Mouse (Mus musculus) layer of hippocampus, postnatal 14 days (tissue): ENCODE data around the gene Cdc6. TPM values are rescaled to one million over a fixed set of nuclear protein-coding genes. Genes with fewer than 3 reads are reported as not detected.
"Not testable (repeated sequence)": the region's sequence is repeated elsewhere in the genome, so short reads cannot be mapped to it uniquely, and the experiment has no call there.

Experiments
- DNase-seq, 2 experiments: peaks; one replicate each; pipeline ENCODE4 v3.0.0; 2021 to 2022; ENCODE audit warnings: low spot score in 2 of 2, mixed read lengths in 1 of 2
- total RNA-seq, 2 experiments: library from RNA; stranded (reverse); gene quantifications; 2 replicates each; pipeline ENCODE4 v1.2.3; 2021

Gene Cdc6
- total RNA-seq, 2 experiments from 2014 or later, result 0.81 to 0.97 TPM

DNA sequence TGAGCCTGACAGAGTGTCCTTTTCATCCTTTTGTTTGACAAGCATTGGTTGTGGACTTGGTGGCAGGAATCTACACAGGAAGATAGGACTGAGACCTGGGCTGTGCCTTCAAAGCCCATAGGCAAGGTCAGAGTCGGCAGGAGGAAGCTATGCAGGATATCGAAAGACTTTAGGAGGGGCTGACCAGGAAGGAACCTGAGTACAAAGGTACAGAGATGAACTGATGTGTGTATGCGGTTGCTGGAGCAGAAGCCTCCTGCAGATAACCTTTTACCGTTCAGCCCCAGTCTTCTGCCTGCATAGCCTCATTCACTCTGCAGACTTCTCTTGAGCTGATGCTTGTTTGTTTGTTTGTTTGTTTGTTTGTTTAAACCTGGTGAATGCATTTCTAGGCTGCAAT is 2.0 kb upstream of the Cdc6 start:
- no peak for DNase-seq

DNA sequence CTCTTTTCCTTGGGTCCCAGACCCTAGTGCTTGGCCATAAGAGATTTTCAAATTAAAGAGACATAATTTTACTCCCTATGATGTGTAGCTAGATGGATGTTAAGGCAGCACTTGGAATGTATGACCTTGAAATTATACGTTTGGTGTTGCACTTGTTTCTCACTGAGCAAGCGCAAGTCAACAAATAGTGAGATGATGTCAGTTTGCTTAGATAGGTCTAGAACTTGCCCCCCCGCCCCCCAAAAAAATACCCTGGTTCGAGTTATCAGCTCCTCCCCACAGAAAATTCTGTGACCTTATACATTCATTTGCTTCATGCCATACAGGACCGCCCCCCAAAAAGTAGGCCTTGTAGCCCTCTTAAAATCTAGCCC is 551 bp upstream of the Cdc6 start:
- DNase-seq, result no peak

DNA sequence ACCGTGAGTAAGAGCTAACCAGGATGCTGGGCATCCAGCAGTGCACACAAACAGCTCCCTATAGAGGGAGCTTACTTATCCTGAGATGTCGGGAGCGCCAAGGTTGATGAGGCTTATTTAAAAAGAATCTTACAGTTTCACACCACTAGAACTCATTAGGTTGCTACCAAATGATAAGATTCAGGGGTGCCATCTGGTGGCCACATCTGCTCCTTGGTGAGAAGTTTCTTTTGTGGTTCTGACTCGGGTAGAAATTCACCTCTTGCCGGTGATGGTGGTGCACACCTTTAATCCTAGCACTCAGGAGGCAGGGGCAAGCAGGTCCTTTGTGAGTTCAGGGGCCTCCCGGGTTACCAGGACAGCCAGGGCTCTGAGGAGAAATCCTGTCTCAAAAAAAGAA is 2.1 kb downstream of the Cdc6 start:
- DNase-seq, result peak in 1 of 2 experiments; percentile 68

DNA sequence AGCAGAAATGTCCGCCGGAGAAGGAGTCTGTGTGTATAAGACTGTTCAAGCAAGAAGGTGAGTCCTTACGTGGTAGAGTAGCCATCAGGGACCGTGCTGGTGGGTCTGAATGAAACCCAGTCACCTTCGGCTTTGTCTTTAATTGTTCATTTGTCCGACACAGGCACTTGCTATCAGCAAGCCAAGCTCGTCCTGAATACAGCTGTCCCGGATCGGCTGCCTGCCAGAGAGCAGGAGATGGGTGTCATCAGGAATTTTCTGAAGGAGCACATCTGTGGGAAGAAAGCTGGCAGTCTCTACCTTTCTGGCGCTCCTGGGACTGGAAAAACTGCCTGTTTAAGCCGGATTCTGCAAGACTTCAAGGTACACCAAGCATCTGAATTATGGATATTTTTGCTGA is 2.8 kb downstream of the Cdc6 start:
- DNase-seq, result no peak

DNA sequence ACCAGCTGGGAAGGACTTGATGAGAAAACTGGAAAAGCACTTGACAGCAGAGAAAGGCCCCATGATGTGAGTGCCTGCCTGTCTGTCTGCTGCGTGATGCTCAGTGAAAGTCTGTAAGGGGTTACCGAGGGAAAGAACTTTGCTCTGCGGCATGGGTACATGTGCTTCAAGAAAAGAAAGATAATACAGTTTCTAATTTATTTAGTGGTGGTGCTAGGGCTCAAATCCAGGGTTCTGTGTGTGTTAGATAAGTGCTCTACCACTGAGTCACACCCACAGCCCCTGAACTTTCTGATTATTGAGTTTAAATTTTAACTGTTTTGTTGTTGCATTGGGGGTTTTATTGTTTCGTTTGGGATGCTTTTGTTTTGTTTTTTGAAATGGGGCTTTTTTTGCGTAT is 3.9 kb downstream of the Cdc6 start:
- no peak for DNase-seq

DNA sequence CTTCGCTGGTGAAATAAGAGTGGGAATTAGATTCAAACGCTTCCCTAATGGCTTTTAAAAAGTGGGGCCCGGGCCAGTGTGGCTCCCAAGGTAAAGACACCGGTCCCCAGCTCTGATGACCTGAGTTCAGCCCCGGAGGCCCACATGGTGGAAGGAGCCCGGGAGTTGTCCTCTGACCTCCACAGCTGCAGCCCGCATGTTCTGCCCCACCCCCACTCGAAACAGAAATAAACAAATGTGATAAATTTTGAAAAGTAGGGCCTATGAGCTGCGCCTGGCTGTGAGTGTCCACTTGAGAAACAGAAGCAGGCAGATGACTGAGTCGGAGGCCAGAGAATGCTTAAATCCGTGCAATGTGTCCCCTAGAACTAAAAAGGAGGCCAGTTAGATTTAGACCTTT is 6.6 kb downstream of the Cdc6 start:
- no peak for DNase-seq

DNA sequence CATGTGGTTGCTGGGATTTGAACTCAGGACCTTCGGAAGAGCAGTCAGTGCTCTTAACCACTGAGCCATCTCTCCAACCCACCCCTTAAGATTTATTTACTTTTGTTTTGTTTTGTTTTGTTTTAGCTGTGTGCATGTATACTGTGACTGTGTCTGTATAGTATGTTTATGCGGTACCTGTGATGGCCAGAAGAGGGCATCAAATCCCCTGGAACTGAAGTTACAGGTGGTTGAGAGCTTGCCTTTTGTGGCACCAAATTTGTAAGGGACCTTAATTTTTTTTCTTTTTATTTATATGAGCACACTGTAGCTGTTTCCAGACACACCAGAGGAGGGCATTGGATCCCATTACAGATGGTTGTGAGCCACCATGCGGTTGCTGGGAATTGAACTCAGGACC is 8.8 kb downstream of the Cdc6 start:
- DNase-seq, result not testable (repeated sequence)

DNA sequence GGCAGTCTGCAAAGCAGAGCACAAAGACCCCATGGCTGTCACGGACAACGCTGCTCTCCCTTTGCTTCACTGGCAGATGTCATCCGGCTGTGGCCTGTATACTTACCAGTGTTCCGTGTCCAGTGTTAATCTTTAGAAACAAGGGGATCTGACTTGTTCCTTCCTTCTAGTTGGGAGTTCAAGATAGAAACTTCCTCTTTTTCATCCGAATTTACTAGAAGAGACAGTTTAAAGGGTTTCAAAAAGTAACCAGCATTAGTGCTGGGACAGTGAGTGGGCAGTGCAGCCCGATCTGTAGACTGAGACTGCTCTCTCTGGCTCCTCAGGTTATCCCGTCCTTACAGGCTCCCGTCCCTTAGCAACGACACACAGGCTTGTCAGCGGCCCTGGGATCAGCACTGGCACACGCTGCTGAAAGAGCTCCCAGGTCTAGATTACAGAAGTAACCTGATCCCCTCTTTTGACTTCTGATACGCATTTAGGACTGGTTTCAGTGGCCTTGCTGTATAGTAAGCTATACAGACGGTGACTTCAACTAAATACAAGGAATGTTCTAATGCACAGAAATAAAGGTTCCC is 9.9 kb downstream of the Cdc6 start:
- DNase-seq, result no peak

DNA sequence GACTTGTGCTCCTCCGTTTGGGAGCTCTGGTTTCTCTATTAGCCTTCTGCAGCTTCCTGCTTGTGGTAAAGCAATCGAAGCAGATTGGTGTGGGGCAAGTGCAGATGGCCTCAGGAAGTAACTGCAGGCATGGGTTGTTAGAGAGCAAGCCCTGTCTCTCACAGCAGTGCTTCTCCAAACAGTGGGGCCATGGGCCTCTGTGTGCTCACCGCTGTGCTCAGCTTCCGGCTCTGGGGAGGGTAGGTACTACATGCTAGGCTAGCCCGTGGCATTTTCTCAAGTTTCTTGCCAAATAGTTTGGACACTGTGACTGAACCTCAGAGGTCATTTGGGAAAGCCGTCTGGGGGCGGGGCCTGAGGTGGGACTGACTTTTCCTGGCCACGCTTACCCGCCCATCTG is 10.6 kb downstream of the Cdc6 start:
- DNase-seq, result no peak

DNA sequence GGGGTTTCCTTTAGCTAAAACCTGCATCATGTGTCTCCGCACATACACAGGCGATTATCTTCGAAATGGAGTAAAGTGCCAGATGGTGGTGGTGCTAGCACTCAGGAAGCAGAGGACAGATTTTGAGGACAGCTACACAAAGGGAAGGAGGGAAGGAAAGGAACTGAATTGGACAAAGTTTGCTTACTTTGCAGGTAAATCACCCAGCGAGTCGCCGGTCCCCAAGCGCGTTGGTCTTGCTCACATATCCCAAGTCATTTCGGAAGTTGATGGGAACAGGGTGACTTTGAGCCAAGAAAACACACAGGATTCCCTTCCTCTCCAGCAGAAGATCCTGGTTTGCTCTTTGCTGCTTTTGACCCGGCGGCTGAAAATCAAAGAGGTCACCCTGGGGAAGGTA is 11.4 kb downstream of the Cdc6 start:
- no peak for DNase-seq

DNA sequence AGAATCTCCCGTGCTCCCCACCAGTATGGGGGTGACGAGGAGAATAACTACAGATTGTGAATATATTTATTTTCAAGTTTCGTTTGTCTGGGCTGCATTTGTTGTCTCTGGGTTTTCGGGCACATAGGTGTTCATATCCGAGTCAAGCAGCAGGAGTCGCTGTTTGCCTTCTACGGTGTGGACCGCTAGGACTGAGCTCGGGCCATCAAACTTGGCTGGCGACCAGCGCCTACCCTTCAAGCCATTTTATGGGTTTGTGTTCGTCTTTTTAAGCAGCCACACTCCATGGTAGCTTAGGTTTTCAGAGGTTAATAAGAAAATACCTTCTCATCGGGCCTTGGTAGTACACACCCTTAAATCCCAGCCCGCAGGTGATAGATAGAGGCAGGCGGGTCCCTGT is 14.2 kb downstream of the Cdc6 start:
- not testable (repeated sequence) for DNase-seq

DNA sequence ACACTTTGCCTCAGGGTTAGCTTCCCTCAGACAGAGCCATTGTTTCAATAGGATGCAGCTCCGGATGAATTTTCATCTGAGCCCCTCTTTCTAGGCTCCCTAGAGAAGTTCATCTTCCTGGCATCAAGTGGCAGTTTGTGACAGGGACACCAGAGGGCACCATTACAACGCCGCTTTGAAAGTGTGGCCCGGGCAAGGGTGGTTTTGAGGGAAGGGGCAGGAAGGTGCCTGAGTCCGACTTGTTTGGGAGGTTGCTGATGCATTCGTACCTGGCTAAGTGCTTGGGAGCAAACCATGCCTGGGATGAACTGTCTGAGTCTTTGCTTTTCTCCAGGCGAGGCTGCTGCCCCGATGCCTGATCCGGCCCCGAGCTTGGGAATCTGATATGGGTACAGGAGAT is 14.7 kb downstream of the Cdc6 start:
- DNase-seq, result not testable (repeated sequence)

DNA sequence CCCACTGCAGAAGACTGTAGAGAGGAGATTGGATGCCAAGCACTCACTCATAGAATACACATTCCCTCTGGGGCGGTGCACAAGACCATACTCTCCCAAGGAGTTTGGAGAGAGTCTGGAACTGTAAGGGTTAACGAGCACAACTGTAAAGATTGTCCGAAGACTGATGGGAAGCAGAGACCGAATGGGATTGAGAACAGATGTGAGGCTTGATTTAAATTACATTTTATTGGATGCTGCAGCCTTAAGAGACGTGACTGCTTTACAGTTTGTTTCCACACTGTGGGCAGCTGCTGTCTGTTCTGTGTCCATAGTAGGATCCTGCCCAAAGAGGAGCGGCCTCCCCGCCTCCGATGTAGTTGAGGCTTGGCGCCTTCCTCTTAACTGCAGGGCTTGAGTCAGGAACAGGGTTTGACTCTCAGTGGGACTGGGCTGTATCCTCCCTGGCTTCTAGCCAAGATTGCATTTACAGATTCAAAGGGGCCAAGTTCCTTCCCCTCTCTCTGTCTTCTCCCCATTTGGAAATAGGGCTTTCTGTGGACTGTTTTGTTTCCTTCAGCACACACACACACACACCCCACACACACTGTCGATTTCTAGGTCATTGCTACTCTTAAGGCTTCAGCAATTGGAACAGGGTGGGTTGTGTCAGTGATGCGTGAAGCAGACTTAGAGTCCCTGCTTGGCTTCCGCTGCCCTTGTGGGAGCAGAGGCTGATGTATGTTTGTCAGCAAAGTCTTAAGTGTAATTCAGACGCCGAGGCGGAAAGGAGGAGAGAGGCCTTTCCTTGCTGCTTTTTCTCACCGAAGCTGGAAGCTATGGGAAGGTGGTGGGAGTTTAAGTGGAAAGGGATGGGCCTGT is 15.5 kb downstream of the Cdc6 start:
- DNase-seq, result not testable (repeated sequence)

DNA sequence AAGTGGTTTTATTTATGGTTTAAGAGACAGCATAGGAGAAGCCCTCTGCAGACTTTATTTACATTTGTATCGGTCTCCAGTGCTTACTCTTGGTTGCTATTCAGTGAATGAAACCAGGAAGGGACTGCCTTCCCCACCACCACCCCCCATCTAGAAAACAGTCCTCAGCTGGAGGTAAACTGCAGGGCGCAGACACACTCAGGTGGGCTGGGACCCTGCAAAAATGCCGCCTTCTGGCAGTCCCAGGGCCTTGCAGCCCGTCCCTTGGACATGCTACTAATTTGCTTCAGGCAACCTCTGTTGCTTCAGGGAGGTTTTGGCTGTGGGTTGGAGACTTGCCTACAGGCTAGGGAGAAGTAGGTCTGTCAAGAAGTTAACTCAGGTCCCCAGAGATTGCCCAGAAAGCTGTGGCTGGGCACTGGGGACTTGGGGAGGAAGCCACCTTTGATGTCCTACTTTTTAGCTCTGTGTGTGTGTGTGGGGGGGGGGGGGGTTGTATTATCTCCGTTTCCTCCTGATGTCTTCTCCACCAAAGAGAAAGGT is 17.1 kb downstream of the Cdc6 start:
- no peak for DNase-seq

DNA sequence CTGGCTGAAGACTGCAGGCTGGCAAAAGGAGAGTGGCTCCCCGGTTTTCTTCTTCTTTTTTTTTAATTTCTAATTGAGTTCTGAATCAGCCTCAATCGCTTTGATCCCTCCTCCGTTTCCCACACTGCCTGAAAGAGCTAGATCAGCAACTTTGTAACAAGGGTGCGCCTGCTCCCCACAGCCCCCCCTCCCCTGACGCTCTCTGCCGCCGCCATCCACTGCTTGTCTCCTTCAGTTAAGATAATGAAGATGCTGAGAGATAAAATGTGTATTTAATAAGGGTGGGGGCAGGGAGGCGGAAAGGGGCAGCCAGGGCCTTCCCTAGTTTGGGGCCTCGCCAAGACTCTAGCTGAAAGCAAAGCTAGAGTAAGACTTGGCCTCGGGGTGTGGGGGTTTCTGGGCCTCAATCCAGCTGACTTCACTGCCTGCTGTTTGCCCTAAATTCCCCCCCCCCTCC is 17.7 kb downstream of the Cdc6 start:
- no peak for DNase-seq

DNA sequence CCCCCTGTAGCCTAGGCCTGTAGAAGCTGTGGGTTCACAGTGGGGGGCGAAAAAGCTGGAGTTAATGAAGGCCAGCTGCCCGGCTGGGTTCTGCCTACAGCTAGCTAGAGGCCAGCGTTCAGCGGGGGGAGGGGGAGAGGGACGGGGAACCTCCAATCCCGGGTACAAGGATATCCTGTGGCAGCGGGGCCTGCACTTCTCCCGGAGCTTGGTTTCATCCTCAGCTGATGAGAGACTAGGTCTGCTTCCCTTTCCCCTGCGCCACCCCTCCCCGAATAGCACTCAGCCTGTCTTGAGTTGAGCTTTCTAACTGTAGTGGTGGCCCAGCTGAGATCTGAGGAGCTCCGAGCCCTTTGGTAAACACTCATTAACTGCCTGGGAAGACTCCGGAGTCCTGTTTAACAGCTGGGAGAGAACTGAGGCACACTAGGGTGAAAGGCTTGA is 18.3 kb downstream of the Cdc6 start:
- DNase-seq, result no peak

DNA sequence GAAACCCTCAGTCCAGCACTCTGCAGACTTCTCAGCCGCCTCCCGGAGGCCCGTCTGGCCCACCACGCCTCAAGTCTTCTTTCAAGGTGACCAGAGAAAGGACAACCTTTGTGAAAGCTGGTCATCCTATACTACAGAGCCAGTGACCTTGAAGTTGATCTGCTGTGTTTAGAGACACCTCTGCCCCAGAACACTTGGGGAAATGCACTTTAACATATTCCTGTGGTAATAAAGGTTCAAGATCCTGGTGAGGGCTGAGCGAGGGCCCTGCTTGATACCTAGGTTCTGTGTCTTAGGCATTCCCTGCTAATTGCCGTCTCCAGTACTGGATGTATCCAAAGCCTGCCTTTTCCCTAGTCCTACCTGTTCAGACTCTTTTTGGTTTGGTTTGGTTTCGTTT is 19.0 kb downstream of the Cdc6 start:
- no peak for DNase-seq

DNA sequence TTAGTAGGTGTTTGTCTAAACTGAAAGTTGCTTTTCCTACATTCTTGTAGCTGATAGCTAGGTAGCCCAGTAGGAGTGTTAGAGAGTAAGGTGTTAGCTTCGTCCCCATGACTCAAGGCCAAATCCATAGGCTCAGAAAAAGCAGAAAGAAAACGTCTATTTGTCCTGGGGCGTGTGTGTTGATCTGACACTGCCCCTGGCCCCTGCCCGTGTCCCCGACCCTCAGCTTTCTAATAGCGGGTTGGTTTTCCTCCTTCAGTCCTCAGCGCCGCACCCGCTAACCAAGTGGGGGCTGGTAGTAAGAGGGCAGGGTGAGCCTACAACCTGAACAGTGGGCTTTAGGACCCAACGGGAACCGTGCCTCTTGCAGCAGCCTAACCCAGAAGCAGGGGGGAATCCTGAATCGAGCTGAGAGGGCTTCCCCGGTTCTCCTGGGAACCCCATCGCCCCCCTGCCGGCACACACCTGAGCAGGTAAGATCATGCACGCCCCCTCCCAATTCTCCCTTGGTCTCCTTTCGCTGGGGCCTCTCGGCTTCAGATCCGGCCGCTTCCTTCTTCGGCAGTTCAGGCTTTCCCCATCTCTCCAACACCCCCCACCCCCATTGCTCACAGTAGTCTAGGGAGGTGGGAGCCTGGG is 20.0 kb downstream of the Cdc6 start, which contains the start of gene Rara:
TSS of gene Rara (plus strand) at position 381 of the 639 bp plus-strand sequence.
- DNase-seq, result no peak

DNA sequence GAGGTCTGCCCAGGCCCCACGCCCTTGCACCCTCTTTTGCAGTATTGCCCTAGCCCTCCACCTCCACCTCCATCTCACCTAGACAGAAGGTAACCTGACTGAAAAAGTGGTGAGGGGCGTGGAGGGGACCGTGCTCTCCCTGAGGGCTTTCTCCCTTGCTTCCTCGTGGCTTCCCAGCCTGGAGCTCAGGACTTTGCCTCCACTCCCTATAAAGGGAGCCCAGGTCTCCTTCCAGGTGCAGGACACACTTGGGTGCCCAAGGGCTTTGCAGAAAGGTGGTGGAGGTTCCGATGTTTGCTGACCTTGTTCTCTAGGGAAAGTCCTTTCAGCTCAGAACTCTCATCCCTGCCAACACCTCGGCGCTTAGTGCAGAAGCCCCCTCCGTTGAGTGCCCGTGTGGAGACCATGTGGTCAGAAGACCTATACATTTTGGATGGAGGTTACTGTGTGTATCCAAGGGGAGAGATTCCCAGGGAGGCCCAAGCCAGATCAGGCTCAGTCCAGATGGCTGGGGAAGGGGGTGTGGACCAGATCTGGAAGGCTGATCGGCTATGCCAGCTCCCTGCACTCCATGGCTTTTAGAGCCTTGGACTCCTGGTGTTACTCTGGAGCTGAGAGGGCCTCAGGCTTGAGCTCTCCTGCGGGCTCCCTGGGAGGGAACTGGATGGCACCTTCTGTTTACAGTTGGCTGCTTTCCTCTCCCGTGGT is 20.7 kb downstream of the Cdc6 start:
- no peak for DNase-seq

DNA sequence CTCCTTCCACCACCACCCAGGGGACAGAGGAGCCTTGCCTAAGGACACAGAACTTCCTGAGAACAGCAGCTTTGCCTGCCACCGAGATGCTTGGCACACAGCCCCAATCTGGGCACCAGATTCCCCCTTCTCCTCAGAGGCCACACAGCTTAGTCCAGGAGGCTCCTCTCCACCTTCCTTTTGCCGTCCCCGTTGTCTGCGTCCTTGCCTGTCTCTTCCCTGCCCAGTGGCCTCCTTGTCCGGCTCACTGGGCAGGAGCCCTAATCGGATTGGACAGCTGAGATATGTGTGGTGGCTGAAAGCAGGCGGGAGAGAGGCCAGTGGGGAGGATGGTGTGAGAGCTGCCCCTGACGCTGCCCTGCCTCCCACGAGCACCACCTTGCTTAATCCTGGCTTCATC is 21.9 kb downstream of the Cdc6 start:
- no peak for DNase-seq

DNA sequence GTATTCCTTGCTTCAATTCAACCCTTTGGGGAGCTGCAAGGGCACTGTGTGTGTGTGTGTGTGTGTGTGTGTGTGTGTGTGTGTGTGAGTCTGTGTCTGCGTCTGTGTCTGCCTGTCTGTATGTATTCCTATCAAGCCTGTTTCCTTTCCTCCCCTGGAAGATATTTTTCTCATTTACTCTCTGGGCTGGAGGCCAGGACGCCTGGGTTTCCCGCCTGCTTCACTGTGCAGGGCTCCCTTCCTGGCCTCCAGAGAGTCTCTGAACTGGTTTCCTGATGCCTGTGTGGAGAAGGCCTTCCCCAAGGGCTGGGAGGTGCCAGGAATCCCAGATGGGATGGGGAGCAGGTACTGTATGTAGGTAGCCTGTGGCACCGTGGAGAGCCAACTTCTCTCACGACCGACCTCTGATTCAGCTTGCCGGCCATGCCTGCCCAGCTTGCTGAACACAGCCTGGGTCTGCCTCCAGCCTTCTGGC is 22.6 kb downstream of the Cdc6 start:
- DNase-seq, result no peak
